Mouse (Mus musculus): ENCODE measurements at regions not wholly inside any gene's neighbourhood (a gene's known extent, or its start where the extent isn't known, plus 50 kb on each side); places are given as distances from the start of the nearest gene placed in this dataset.

DNA sequence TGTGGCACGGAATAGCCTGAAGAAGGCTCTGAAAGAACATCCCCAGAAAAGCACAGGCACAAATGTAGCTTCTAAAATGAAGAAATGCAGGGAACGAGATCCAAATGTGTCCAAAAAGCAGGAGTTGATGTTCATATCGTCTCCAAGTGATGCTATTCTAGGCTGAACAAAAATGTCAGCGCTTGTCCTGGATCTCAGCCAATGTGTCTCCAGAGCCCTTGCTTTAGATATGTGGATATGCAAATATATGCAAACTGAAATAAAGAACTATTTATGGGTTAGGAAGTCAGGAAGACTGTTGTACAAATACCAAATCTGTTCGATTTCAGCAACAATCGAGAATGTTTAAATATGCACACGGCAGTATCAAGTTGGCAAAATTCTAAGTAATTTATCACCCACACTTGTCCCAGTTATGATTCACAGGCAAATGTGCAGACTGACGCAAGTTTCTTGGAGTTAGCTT, 320.4 kb downstream of the Synb start:
- no peak overlapping the region for H3K9ac ChIP-seq (ENCODE audit: low read depth, low read length)
- H3K4me1 ChIP-seq (ENCODE audit: control insufficient read depth, insufficient read depth, low read length) = no peaks in the 10 kb centered on the region
- DNase-seq (ENCODE audit: low spot score) = no peak
- H3K4me3 ChIP-seq (ENCODE audit: low read depth, low read length) = no peak overlapping the region
- H3K36me3 ChIP-seq (ENCODE audit: control insufficient read depth, insufficient read depth, low read length) = no peaks in the 10 kb centered on the region
- ATAC-seq (ENCODE audit: low read depth) = no peak
- H3K27me3 ChIP-seq (replicated peaks; ENCODE audit: control insufficient read depth, insufficient read depth, low read length) = no peaks in the 10 kb centered on the region
- H3K9me3 ChIP-seq (ENCODE audit: control insufficient read depth, low read length) = no peaks in the 10 kb centered on the region
- no peak overlapping the region for H3K4me2 ChIP-seq (ENCODE audit: low read depth, low read length)
- 66% methylated on average over 8 of the region's 8 CpGs for WGBS
- no peak overlapping the region for H3K27ac ChIP-seq (replicated peaks; ENCODE audit: low read depth, low read length)

DNA sequence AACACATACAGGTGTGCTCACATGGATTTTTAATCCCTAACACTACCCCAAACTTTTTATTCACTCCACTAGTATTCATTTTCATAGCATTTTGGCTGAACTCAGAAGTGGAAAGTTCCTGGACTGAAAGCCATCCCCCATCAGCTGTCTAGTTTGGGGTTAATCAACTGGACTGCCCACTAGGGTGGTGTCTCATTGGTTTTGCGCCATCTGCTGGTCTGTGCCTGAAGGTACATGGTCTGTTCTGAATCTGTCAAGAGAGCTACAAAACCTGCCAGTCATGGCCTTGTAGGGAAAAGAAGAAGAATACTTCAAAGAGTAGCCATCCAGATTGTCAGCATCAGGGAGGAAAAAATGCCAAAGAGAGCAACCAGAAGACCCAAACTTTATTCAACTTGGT, 327.3 kb downstream of the Synb start:
- Histone ChIP-seq H3K9me3 (ENCODE audit: control insufficient read depth, low read length) (no peaks in the 10 kb centered on the region), H3K4me2 (ENCODE audit: low read depth, low read length) (no peak overlapping the region), H3K27ac (replicated peaks; ENCODE audit: low read depth, low read length) (no peak overlapping the region), H3K4me1 (ENCODE audit: control insufficient read depth, insufficient read depth, low read length) (no peaks in the 10 kb centered on the region), H3K9ac (ENCODE audit: low read depth, low read length) (no peak overlapping the region), H3K4me3 (ENCODE audit: low read depth, low read length) (no peak overlapping the region), H3K27me3 (replicated peaks; ENCODE audit: control insufficient read depth, insufficient read depth, low read length) (no peaks in the 10 kb centered on the region), H3K36me3 (ENCODE audit: control insufficient read depth, insufficient read depth, low read length) (no peaks in the 10 kb centered on the region)
- DNase-seq (ENCODE audit: low spot score) (peak; percentile 48), ATAC-seq (ENCODE audit: low read depth) (no peak)
- WGBS = 0% methylated on average over 1 of the region's 1 CpGs

DNA sequence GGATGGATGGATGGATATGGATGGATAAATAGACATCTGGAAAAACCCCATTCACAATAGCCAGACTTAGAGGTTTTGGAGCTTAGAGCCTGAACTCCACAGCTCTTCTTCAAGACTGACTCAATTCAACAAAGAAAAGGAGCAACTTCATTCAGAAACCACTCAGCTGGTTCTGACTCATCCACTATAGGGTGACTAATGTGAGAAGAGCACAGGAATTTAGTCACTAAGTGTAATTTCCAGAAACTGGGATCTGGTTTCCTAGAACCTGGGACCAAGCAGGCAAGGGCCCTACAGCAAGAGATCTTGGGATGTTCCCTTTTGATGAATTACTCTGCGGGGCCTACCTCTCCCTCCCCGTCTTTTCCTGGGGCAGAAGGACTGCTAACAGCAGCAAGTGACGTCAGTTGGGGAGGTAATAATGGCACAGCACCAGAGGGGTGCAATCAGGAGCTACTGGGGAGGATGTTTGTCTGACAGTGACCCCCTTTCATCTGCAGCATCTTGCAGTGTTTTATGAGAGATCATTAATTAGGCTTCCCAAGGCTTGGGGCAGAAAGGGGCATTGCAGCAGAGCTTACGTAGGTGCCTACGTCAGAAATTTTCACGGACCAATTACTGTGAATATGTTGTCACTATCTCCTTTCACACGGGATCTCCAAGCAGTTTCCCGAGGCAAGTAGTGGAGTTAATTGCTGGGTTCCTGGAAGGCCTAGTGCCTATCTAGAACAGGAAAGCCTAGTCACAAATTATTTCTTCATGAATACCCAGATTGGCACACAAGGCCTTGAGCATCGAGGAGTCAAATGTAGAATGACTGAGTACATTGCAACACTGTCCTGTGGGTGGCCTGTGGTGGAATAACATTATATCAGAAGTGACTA, 339.3 kb downstream of the Synb start:
- ATAC-seq (ENCODE audit: low read depth) (no peak), DNase-seq (ENCODE audit: low spot score) (no peak)
- H3K27ac ChIP-seq (replicated peaks; ENCODE audit: low read depth, low read length) = no peak overlapping the region
- H3K4me2 ChIP-seq (ENCODE audit: low read depth, low read length) = no peak overlapping the region
- H3K36me3 ChIP-seq (ENCODE audit: control insufficient read depth, insufficient read depth, low read length) = no peaks in the 10 kb centered on the region
- 68% methylated on average over 9 of the region's 9 CpGs for WGBS
- H3K4me1 ChIP-seq (ENCODE audit: control insufficient read depth, insufficient read depth, low read length) = no peaks in the 10 kb centered on the region
- H3K4me3 ChIP-seq (ENCODE audit: low read depth, low read length) = no peak overlapping the region
- no peaks in the 10 kb centered on the region for H3K9me3 ChIP-seq (ENCODE audit: control insufficient read depth, low read length)
- no peak overlapping the region for H3K9ac ChIP-seq (ENCODE audit: low read depth, low read length)
- H3K27me3 ChIP-seq (replicated peaks; ENCODE audit: control insufficient read depth, insufficient read depth, low read length) = no peaks in the 10 kb centered on the region

DNA sequence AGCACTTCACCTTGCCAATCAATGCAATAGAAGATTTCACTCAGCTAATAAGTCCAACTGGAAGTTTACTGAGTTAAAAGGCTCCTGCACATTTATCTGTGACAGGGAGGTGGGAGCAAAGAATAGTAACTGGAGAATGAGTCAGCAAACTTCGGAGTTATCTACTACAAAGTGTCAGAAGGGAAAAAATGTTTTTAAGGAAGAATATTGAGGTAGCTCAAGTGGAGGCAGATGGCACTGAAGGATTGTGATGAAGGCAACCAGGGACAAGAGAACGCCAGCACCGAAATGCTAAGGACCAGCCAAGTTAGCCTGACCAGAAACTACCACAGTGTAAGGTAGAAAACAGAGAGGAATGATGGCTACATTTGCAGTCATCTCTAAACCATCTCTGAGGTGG, 348.2 kb downstream of the Synb start:
- peaks cover 7% of the 10 kb centered on the region for H3K4me1 ChIP-seq (ENCODE audit: control insufficient read depth, insufficient read depth, low read length)
- 77% methylated on average over 3 of the region's 3 CpGs for WGBS
- no peak overlapping the region for H3K9ac ChIP-seq (ENCODE audit: low read depth, low read length)
- ATAC-seq (ENCODE audit: low read depth) = no peak
- H3K4me2 ChIP-seq (ENCODE audit: low read depth, low read length) = no peak overlapping the region
- no peak for DNase-seq (ENCODE audit: low spot score)
- H3K27me3 ChIP-seq (replicated peaks; ENCODE audit: control insufficient read depth, insufficient read depth, low read length) = no peaks in the 10 kb centered on the region
- H3K4me3 ChIP-seq (ENCODE audit: low read depth, low read length) = no peak overlapping the region
- H3K27ac ChIP-seq (replicated peaks; ENCODE audit: low read depth, low read length) = no peak overlapping the region
- no peaks in the 10 kb centered on the region for H3K9me3 ChIP-seq (ENCODE audit: control insufficient read depth, low read length)
- no peaks in the 10 kb centered on the region for H3K36me3 ChIP-seq (ENCODE audit: control insufficient read depth, insufficient read depth, low read length)

- Histone ChIP-seq H3K9me3 (ENCODE audit: control insufficient read depth, low read length) (no peaks in the 10 kb centered on the region), H3K9ac (ENCODE audit: low read depth, low read length) (no peak overlapping the region), H3K27me3 (replicated peaks; ENCODE audit: control insufficient read depth, insufficient read depth, low read length) (no peaks in the 10 kb centered on the region), H3K4me3 (ENCODE audit: low read depth, low read length) (no peak overlapping the region), H3K27ac (replicated peaks; ENCODE audit: low read depth, low read length) (no peak overlapping the region), H3K4me1 (ENCODE audit: control insufficient read depth, insufficient read depth, low read length) (peaks cover 10% of the 10 kb centered on the region), H3K36me3 (ENCODE audit: control insufficient read depth, insufficient read depth, low read length) (no peaks in the 10 kb centered on the region), H3K4me2 (ENCODE audit: low read depth, low read length) (no peak overlapping the region)
- no peak for ATAC-seq (ENCODE audit: low read depth)
- no peak for DNase-seq (ENCODE audit: low spot score)
- WGBS = 13% methylated on average over 3 of the region's 4 CpGs
Measured at GRCm38 (mm10) chr14:68945434-68945833, 348.7 kb downstream of the Synb start.

- H3K4me2 ChIP-seq (ENCODE audit: low read depth, low read length) = no peak overlapping the region
- DNase-seq (ENCODE audit: low spot score) (no peak), ATAC-seq (ENCODE audit: low read depth) (no peak)
- no peaks in the 10 kb centered on the region for H3K9me3 ChIP-seq (ENCODE audit: control insufficient read depth, low read length)
- H3K27me3 ChIP-seq (replicated peaks; ENCODE audit: control insufficient read depth, insufficient read depth, low read length) = no peaks in the 10 kb centered on the region
- WGBS = 82% methylated on average over 2 of the region's 2 CpGs
- no peaks in the 10 kb centered on the region for H3K36me3 ChIP-seq (ENCODE audit: control insufficient read depth, insufficient read depth, low read length)
- H3K4me3 ChIP-seq (ENCODE audit: low read depth, low read length) = no peak overlapping the region
- no peak overlapping the region for H3K27ac ChIP-seq (replicated peaks; ENCODE audit: low read depth, low read length)
- no peak overlapping the region for H3K9ac ChIP-seq (ENCODE audit: low read depth, low read length)
- H3K4me1 ChIP-seq (ENCODE audit: control insufficient read depth, insufficient read depth, low read length) = peaks cover 10% of the 10 kb centered on the region
Measured at GRCm38 (mm10) chr14:68941759-68942158, 352.3 kb downstream of the Synb start.

DNA sequence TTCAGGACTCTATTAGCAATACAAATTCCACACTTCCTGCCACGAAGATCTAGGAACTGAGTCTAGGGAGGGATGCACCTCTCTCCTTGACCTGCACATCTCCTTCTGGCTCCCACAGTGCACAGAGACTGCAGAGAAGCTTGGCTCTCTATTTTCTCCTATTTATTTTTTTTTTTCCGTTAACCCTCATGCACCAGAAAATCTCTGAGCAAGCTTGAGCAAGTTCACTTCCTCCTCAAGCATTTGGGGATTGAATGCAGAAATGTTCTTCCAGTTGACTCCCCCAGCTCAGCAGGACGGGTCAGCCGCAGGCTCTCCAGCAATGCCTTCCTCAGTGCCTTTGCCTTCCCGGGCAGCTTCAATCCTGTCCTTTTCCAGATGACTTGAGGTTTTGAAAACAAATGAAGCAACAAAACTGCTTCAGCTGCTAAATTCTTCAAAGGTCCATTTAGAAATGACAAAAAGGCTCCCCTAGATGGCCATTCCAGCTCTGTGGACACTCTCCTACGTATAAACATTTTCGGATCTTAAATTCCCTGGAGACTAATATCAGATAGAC, 352.9 kb downstream of the Synb start:
- ATAC-seq (ENCODE audit: low read depth) = no peak
- Histone ChIP-seq H3K4me1 (ENCODE audit: control insufficient read depth, insufficient read depth, low read length) (peaks cover 10% of the 10 kb centered on the region; the same call in 1 of the 2 replicates), H3K27me3 (replicated peaks; ENCODE audit: control insufficient read depth, insufficient read depth, low read length) (no peaks in the 10 kb centered on the region), H3K9ac (ENCODE audit: low read depth, low read length) (no peak overlapping the region), H3K4me3 (ENCODE audit: low read depth, low read length) (no peak overlapping the region), H3K27ac (replicated peaks; ENCODE audit: low read depth, low read length) (no peak overlapping the region), H3K9me3 (ENCODE audit: control insufficient read depth, low read length) (no peaks in the 10 kb centered on the region), H3K4me2 (ENCODE audit: low read depth, low read length) (no peak overlapping the region), H3K36me3 (ENCODE audit: control insufficient read depth, insufficient read depth, low read length) (no peaks in the 10 kb centered on the region)
- no peak for DNase-seq (ENCODE audit: low spot score)
- 51% methylated on average over 7 of the region's 7 CpGs for WGBS

- Histone ChIP-seq H3K4me2 (ENCODE audit: low read depth, low read length) (peak overlapping the region; percentile 44), H3K27me3 (replicated peaks; ENCODE audit: control insufficient read depth, insufficient read depth, low read length) (no peaks in the 10 kb centered on the region), H3K36me3 (ENCODE audit: control insufficient read depth, insufficient read depth, low read length) (no peaks in the 10 kb centered on the region), H3K27ac (replicated peaks; ENCODE audit: low read depth, low read length) (no peak overlapping the region), H3K9me3 (ENCODE audit: control insufficient read depth, low read length) (no peaks in the 10 kb centered on the region), H3K4me1 (ENCODE audit: control insufficient read depth, insufficient read depth, low read length) (peaks cover 12% of the 10 kb centered on the region; the same call in 1 of the 2 replicates), H3K4me3 (ENCODE audit: low read depth, low read length) (no peak overlapping the region), H3K9ac (ENCODE audit: low read depth, low read length) (no peak overlapping the region)
- DNase-seq (ENCODE audit: low spot score) (no peak), ATAC-seq (ENCODE audit: low read depth) (no peak)
- WGBS = 47% methylated on average over 6 of the region's 6 CpGs
Measured at GRCm38 (mm10) chr14:68935303-68935662, 358.8 kb downstream of the Synb start.
